Mouse (Mus musculus) lung, embryonic 15.5 days (tissue): ENCODE measurements around the gene Tbc1d14. TPM values are rescaled to one million over a fixed set of nuclear protein-coding genes. Genes with fewer than 3 reads are reported as not detected.

ENCODE experiments used
- ATAC-seq: fragments of 200-750 bp; cut with Nextera tagmentation; 2 replicates; pipeline ENCODE4 v1.8.0; 2017; ENCODE audit warnings: moderate number of reproducible peaks, borderline replicate concordance; ENCODE audit not compliant: low FRiP score, low TSS enrichment; ENCODE audit errors: extremely low read depth
- H3K27ac ChIP-seq: fragments of 300-500 bp; sonication (generic); 2 replicates; pipeline ENCODE4 v1.5.1; 2015; ENCODE audit warnings: moderate library complexity, mild to moderate bottlenecking, inconsistent platforms
- H3K27me3 ChIP-seq: fragments of 300-500 bp; sonication (generic); 2 replicates; pipeline ENCODE4 v1.6.1; 2015; ENCODE audit warnings: inconsistent platforms
- H3K36me3 ChIP-seq: fragments of 300-500 bp; sonication (generic); 2 replicates; pipeline ENCODE4 v1.6.1; 2015; ENCODE audit warnings: inconsistent platforms
- H3K4me1 ChIP-seq: fragments of 300-500 bp; sonication (generic); 2 replicates; pipeline ENCODE4 v1.6.1; 2015; ENCODE audit warnings: inconsistent platforms
- H3K4me2 ChIP-seq: fragments of 300-500 bp; sonication (generic); 2 replicates; pipeline ENCODE4 v1.6.1; 2015; ENCODE audit warnings: inconsistent platforms, mild to moderate bottlenecking, moderate library complexity
- H3K4me3 ChIP-seq: fragments of 300-500 bp; sonication (generic); 2 replicates; pipeline ENCODE4 v1.5.1; 2015; ENCODE audit warnings: mild to moderate bottlenecking, inconsistent platforms
- H3K9ac ChIP-seq: fragments of 300-500 bp; sonication (generic); 2 replicates; pipeline ENCODE4 v1.6.1; 2015; ENCODE audit warnings: inconsistent platforms
- H3K9me3 ChIP-seq: fragments of 300-500 bp; sonication (generic); 2 replicates; pipeline ENCODE4 v1.6.1; 2016; ENCODE audit warnings: inconsistent platforms
- WGBS: fragments of 180-500 bp; shearing (Covaris S2); methylation state at CpG from one replicate; pipeline ENCODE4 v1.1.7; 2015; 5-methylcytosine and 5-hydroxymethylcytosine counted together
- polyA plus RNA-seq: library from polyadenylated mRNA; unstranded; fragments of >200 nt; fragmentation: Nextera tagmentation; extraction: Ambion mirVana; gene quantifications from 2 replicates; pipeline ENCODE4 v1.2.1, GENCODE M21; 2015

The Tbc1d14 gene
- polyA plus RNA-seq, 1 experiment from 2014 or later, result 24.7 TPM

DNA sequence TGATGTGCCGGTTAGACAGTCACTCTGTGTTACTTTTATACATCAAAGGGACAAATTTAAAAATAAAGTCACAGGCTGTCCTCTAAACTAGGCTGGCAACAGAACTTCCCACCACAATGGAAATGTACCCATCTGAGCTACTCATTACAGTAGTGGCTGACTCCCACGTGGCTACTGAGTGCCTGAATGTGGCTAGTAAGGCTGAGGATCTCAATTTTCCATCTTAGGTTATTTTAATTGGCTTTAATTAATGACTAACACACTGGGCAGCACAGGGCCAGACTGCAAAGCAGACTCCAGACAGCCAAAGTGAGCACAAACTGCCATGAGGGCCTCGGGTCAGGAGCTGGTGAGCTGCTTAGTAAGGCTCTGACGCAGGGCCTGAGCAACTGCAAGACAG, 31.6 kb downstream of the Tbc1d14 start:
- H3K9ac ChIP-seq, result no peak overlapping the region
- WGBS, result 81% methylated on average over 4 of the region's 4 CpGs
- H3K36me3 ChIP-seq, result no peaks in the 10 kb centered on the region
- H3K27ac ChIP-seq, result no peak overlapping the region
- H3K4me2 ChIP-seq, result no peak overlapping the region
- peaks cover 19% of the 10 kb centered on the region for H3K4me1 ChIP-seq
- H3K27me3 ChIP-seq, result no peaks in the 10 kb centered on the region
- no peak overlapping the region for H3K4me3 ChIP-seq
- no peak for ATAC-seq
- H3K9me3 ChIP-seq, result no peaks in the 10 kb centered on the region

DNA sequence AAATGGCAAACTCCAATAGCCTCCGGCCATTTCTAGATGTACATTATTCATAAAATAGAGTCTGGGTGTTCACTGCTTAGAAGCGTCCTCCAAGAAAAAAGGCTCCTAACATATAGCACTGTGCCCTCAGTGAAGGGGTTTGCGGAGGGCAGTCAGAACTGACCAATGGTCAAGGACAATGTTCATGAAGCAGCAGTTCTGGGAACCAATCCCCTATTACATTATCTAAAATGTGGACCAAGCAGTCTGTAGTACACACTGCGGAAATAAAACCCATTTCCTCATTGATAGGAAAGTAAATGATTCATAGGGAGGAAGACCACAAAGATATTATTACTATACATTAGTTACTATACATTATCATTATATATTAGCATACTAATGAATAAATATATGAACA, 32.6 kb downstream of the Tbc1d14 start:
- no peak overlapping the region for H3K4me2 ChIP-seq
- H3K27ac ChIP-seq, result no peak overlapping the region
- no peak overlapping the region for H3K4me3 ChIP-seq
- H3K36me3 ChIP-seq, result no peaks in the 10 kb centered on the region
- peaks cover 19% of the 10 kb centered on the region for H3K4me1 ChIP-seq
- no peaks in the 10 kb centered on the region for H3K27me3 ChIP-seq
- H3K9me3 ChIP-seq, result no peaks in the 10 kb centered on the region
- 92% methylated on average over 4 of the region's 4 CpGs for WGBS
- ATAC-seq, result no peak
- no peak overlapping the region for H3K9ac ChIP-seq

DNA sequence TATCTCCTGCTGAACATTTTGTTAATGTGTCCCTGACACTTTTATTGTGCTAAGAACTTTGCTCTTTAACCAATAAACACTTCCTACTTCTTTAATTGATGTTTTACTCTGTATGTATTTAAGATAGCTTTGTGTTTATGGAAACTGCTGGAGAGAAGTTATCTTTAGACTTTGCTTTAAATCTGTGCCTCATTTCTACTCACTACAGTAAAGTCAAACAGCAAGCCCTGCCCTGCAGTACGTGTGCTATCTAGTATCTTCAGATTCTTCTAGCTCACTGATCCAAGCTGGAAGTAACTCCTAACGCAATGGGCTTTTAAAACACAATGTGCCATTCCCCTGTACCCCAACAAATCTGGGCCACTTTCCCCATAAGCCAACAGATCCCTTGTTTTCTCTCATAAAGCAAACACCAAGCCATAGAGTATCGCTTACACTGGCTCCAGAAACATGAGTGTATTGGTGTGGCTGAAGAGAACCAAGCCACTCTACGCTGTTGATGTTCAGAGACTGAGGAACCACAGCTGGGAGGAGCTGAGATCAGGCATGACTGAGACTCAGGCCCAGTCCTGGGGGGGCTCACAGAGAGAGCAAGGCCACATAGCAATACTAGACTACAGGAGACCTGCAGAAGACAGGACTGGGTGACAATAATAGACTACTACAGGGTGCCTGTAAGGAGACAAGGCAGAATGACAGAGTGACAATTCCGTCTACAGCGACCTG, 33.4 kb downstream of the Tbc1d14 start:
- Histone ChIP-seq H3K27ac (no peak overlapping the region), H3K36me3 (no peaks in the 10 kb centered on the region), H3K4me1 (peaks cover 19% of the 10 kb centered on the region), H3K27me3 (no peaks in the 10 kb centered on the region), H3K4me3 (no peak overlapping the region), H3K9me3 (no peaks in the 10 kb centered on the region), H3K9ac (no peak overlapping the region), H3K4me2 (no peak overlapping the region)
- WGBS, result 73% methylated on average over 6 of the region's 6 CpGs
- no peak for ATAC-seq

DNA sequence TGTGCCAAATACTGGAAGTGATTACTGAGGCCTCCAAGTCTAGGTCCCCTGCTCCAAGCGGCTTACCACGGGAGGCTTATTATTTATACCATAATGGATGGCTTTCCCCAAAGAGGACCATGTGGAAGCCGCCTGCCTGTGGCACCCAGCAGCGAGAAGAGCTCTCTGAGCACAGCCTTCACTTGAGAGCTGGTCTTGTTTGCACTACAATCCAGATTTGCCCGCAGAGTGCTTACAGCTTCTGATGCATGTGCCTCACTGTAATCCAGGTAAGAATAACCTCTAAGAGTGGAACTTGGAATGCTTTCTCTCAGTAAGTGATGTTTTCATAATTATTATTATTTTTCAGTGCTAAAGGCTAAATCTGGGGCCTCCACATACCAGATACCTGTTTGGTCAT, 34.0 kb downstream of the Tbc1d14 start:
- H3K36me3 ChIP-seq, result no peaks in the 10 kb centered on the region
- 66% methylated on average over 5 of the region's 5 CpGs for WGBS
- H3K4me3 ChIP-seq, result no peak overlapping the region
- peaks cover 19% of the 10 kb centered on the region for H3K4me1 ChIP-seq
- no peak for ATAC-seq
- H3K4me2 ChIP-seq, result no peak overlapping the region
- no peak overlapping the region for H3K9ac ChIP-seq
- H3K27ac ChIP-seq, result no peak overlapping the region
- H3K9me3 ChIP-seq, result no peaks in the 10 kb centered on the region
- H3K27me3 ChIP-seq, result no peaks in the 10 kb centered on the region

DNA sequence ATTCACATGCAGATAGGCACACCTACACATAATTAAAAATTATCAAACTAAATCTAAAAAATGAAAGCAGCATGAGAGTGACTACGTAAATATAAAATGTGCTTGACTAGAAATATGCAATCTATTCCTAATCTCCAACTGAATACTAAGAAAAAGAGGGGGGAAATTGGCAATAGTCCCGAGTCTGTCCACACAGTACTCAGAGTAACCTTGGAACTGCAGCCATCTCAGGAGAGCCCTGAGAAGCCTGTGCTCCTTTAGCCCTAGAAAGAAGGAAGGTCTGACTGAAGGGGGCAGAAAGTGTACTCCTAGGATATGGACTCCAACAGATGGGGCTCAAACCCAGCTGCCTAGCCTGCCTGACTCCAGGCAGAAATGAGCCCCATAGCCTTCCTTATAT, 34.5 kb downstream of the Tbc1d14 start:
- 64% methylated on average over 2 of the region's 2 CpGs for WGBS

DNA sequence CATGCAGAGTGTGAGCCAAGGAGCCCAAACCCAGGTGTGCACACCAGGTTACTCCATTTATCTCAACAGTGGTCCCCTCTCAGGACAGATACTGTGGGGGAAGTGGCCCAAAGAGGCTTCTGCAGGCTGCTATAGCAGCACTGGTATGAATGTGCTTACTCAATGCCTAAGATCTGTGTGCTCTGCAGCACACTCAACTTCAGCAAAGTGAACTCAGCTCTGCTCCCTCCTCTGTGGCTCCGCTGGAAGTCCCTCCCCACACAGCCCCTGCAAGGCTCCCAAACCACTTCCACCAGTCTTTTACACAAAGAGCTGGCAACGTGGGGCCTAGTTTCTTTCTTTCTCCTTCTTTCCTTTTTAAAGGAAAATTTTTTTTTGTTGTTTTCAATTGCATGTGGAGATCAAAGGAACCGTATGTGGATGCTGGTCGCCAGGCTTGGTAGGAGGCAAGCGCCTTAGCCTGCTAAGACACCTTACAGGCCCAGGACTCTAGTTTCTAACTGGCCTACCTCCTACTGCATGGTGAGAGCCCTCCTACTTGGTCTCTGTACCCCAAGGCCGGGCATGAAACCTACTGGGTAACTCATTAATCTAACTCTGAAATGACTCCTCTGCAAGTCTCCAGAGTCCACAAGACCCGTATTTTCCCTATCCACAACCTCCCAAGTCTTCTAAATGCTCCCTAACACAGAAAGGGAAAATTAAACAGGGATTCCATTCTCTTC, 35.3 kb downstream of the Tbc1d14 start:
- Histone ChIP-seq H3K9ac (no peak overlapping the region), H3K4me3 (no peak overlapping the region), H3K9me3 (no peaks in the 10 kb centered on the region), H3K36me3 (no peaks in the 10 kb centered on the region), H3K4me1 (peaks cover 19% of the 10 kb centered on the region), H3K27ac (peak overlapping the region; percentile 41; the same call in 1 of the 2 replicates), H3K4me2 (no peak overlapping the region), H3K27me3 (no peaks in the 10 kb centered on the region)
- WGBS, result 41% methylated on average over 7 of the region's 7 CpGs
- ATAC-seq, result peak; percentile 39; the same call in 1 of the 2 replicates

More for the DNA sequence above, 34.5 kb downstream of the Tbc1d14 start:
- Histone ChIP-seq H3K9me3 (no peaks in the 10 kb centered on the region), H3K36me3 (no peaks in the 10 kb centered on the region), H3K4me2 (no peak overlapping the region), H3K27me3 (no peaks in the 10 kb centered on the region), H3K4me3 (no peak overlapping the region), H3K27ac (peak overlapping the region; percentile 41; the same call in 1 of the 2 replicates), H3K9ac (no peak overlapping the region), H3K4me1 (peaks cover 19% of the 10 kb centered on the region)
- ATAC-seq, result no peak

DNA sequence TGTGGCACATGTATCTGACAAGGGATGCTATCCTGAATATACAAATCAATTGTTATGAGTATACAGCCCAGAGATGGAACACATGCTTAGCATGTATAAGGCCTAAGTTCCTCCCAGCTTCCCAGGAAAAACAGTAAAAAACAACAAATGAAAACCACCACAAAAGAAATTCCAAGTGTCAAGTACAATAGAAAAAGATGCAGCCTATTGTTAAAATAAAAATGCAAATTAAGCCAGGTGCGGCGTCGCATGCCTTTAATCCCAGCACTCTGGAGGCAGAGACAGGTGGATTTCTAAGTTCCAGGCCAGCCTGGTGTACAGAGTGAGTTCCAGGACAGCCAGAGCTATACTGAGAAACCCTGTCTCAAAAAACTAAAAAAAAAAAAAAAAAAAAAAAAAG, 36.2 kb downstream of the Tbc1d14 start:
- Histone ChIP-seq H3K36me3 (no peaks in the 10 kb centered on the region), H3K4me3 (no peak overlapping the region), H3K27me3 (no peaks in the 10 kb centered on the region), H3K9ac (no peak overlapping the region), H3K4me2 (no peak overlapping the region), H3K9me3 (no peaks in the 10 kb centered on the region), H3K4me1 (peaks cover 19% of the 10 kb centered on the region), H3K27ac (no peak overlapping the region)
- 79% methylated on average over 3 of the region's 3 CpGs for WGBS
- no peak for ATAC-seq

DNA sequence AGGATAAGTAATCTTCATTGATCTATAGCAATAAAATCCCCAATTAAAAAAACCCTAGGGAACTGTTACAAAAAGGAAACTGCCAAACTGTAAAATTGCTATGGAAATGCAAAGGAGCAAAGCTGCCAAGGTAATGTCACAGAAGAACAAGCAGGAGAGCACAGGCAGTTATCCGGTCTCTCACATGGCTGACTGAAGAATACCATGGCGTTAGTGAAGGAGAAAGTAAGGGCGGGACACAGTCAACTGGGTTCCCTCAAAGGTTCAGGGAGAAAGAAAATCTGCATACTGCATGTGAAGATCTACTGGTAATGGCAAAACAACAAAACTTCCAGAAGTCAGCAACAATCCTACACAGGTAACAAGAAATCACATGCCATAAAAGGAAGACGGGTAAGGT, 36.8 kb downstream of the Tbc1d14 start:
- WGBS, result 74% methylated on average over 4 of the region's 4 CpGs
- no peaks in the 10 kb centered on the region for H3K27me3 ChIP-seq
- no peak overlapping the region for H3K27ac ChIP-seq

DNA sequence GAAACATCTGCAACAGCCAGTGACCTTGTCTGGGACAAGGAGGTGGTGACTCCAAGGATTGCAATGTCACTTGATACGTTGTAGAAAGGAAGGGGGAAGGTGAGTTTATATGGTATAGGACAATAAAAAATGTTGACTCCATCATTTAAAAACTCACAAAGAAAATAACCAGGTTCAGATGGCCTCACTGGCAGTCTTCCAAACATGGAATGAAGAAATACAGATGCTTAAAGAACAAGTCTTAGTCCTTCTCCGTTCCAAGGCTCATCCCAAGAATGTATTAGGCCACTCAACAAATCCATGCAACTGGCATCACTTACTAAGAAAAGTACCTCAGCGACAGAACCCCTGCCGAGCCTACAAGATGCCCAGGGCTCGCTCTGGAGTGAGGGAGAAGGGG, 38.6 kb downstream of the Tbc1d14 start:
- H3K9ac ChIP-seq, result no peak overlapping the region
- H3K4me3 ChIP-seq, result no peak overlapping the region
- WGBS, result 59% methylated on average over 5 of the region's 5 CpGs
- no peak for ATAC-seq
- H3K27ac ChIP-seq, result no peak overlapping the region
- no peak overlapping the region for H3K4me2 ChIP-seq
- no peaks in the 10 kb centered on the region for H3K27me3 ChIP-seq
- H3K4me1 ChIP-seq, result peaks cover 15% of the 10 kb centered on the region
- no peaks in the 10 kb centered on the region for H3K36me3 ChIP-seq
- no peaks in the 10 kb centered on the region for H3K9me3 ChIP-seq

More for the DNA sequence above, 36.8 kb downstream of the Tbc1d14 start:
- Histone ChIP-seq H3K9ac (no peak overlapping the region), H3K4me2 (no peak overlapping the region), H3K9me3 (no peaks in the 10 kb centered on the region), H3K4me3 (no peak overlapping the region), H3K36me3 (no peaks in the 10 kb centered on the region), H3K4me1 (peaks cover 19% of the 10 kb centered on the region)
- no peak for ATAC-seq

DNA sequence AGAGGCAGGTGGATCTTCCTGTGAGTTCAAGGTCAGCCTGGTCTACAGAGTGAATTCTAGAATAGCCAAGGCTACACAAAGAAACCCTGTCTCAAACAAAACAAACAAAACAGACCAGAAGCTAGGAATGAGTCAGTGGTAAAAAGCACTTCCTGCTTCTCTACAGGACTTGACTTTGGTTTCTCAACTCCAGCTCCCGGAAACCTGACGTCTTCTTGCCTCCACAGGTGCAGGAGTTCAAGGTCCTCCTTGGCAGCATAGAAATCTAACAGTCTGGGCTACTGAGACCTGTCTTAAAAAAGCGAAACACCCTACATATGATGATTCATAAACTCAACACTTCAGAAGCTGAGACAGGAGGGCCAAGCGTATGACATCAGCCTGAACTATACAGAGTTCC, 39.2 kb downstream of the Tbc1d14 start:
- WGBS, result 59% methylated on average over 4 of the region's 4 CpGs
- no peak overlapping the region for H3K9ac ChIP-seq
- peaks cover 11% of the 10 kb centered on the region for H3K4me1 ChIP-seq
- no peak for ATAC-seq
- H3K4me3 ChIP-seq, result no peak overlapping the region
- H3K4me2 ChIP-seq, result no peak overlapping the region
- H3K27ac ChIP-seq, result no peak overlapping the region
- H3K27me3 ChIP-seq, result no peaks in the 10 kb centered on the region
- H3K9me3 ChIP-seq, result no peaks in the 10 kb centered on the region
- no peaks in the 10 kb centered on the region for H3K36me3 ChIP-seq

DNA sequence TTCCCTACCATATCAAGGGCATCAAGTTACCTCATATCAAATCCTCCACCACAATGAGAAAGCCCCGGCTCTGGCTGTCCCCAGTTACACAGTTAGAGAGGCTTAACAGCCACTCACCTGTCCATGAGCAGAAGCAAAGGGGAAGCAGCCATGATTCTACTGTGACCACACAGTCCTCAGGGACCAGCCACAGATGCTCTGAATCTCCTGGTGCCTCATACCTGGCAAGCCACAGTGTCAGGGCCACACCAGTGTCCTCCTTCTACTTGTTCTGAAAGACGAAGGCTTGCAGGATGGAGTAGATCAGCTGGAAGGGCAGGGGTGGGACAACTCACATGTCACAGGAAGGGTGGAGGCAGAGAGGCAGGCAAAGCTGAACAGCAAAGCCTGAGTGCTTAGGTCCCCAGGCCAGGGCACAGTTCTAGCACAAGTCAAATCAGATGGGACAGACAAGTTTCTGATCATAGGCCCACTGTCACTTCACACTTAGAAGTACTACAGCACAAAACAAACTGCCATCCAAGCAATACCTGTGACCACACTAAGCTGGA, 39.9 kb downstream of the Tbc1d14 start:
- Histone ChIP-seq H3K4me3 (no peak overlapping the region), H3K9me3 (no peaks in the 10 kb centered on the region), H3K27me3 (no peaks in the 10 kb centered on the region), H3K4me2 (no peak overlapping the region), H3K27ac (no peak overlapping the region), H3K4me1 (peaks cover 8% of the 10 kb centered on the region; the same call in 1 of the 2 replicates), H3K9ac (no peak overlapping the region), H3K36me3 (no peaks in the 10 kb centered on the region)
- WGBS, result 58% methylated on average over 2 of the region's 2 CpGs
- no peak for ATAC-seq

DNA sequence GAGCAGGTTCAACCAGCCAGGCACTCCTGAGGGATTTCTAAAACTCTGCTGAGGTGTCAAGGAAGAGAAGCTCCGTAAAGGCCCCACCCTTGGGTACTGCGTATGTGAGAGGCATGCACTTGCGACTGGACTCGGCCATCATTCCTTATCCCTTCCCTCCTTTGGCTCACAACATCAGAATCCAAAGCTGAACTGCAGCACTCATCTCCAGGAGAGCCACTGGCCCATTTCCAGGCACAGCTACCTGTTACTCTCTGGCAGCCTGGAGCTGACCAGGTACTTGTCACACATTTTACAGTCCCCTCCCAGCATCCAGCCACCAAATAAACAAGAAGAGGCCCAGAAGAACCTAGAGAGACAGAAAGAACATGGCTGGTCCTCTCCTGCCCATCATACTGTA, 40.7 kb downstream of the Tbc1d14 start:
- Histone ChIP-seq H3K36me3 (no peaks in the 10 kb centered on the region), H3K9ac (no peak overlapping the region), H3K27me3 (no peaks in the 10 kb centered on the region), H3K4me1 (0 out of 2 replicates have a peak, but pooled peaks cover 2% of the 10 kb centered on the region), H3K4me3 (no peak overlapping the region), H3K9me3 (no peaks in the 10 kb centered on the region), H3K4me2 (no peak overlapping the region), H3K27ac (no peak overlapping the region)
- whole genome bisulfite sequencing, result 80% methylated on average over 4 of the region's 4 CpGs
- no peak for ATAC-seq
